Mouse (Mus musculus) thymus, postnatal 25 days (tissue): ENCODE measurements at regions not wholly inside any gene's neighbourhood (a gene's known extent, or its start where the extent isn't known, plus 50 kb on each side); places are given as distances from the start of the nearest gene placed in this dataset.
"Not testable (repeated sequence)": the region's sequence is repeated elsewhere in the genome, so short reads cannot be mapped to it uniquely, and the experiment has no call there.

Experiments used
- DNase-seq: peaks from one replicate; pipeline ENCODE4 v3.0.0; 2022

DNA sequence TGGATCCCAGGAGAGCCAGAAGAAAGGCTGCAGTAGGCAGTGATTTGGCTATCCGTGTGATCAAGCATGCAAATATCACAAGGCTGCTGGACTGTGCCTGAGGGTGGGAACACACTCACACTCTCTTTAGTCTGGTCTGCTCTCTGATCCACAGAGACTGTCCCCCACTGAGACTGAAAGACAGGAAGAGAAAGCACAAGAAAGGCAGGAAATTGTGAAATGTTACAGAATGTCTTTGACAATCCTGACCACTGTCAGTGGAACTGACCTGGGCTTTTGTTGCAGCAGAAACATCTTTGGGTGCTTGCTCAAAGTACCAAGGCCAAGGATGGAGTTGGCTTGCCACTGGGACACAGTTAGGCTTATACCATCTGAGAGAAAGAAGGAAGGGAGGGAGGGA, 52.3 kb upstream of the Gpd2 start:
- DNase-seq: no peak

- DNase-seq: not testable (repeated sequence)
Observed at GRCm38 (mm10) chr2:57183108-57183507, 54.3 kb upstream of the Gpd2 start.

GRCm38 (mm10) chr2:57181692-57182541, 55.5 kb upstream of the Gpd2 start:
- peak; percentile 95 for DNase-seq

DNA sequence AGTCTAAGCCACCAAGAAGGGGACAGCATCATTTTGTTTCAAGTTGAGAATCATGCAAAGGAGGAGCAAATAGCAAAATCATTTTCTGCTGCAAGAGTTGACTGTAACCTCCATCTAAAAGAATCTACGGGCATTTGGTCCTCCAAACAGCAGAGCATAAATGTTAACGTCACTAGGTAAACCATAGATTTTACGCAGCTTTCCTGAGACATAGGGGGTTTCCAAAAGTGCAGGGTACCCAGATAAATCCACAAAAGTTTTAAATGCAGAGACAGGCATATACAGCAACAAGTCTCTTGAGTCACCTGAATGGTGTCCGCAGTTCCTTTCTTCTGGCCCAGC, 56.1 kb upstream of the Gpd2 start:
- DNase-seq: no peak

DNA sequence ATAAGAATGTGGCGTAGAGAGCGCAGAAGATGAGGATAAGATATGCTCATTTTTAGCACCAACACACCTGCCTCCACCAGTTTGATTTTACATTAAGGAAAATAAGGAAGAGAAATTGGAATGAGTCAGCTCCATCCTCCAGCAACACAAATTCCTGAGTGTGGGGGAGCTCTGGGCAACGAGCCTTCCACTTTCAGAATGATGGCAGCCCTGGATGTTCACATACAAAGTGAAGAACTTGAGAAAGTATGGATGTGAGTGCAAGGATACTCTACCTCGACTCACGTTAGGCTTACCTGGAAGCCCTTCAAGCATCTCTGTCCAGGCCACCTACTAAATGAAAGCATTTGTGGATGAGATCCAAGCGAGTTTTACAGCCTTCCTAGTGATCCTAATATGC, 54.3 kb upstream of the Nr4a2 start:
- no peak for DNase-seq

DNA sequence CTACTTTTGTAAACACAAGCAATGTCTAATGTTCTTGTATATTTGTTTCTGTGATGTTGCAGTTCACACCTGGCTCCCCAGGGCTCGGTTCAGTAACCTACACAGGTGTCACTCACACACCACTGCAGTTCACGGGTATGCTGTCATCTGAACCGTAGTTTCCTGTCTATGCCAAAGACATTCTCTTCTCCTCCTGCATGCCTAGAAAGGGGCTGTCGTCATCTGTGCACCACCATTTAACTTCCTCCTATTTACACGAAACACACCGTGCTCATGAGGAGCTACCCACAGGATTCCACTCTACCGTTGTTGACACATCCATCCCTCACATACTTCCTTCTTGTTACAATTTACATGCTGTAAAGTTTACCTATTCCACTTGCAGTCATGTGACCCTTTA, 52.7 kb upstream of the Nr4a2 start:
- no peak for DNase-seq

DNA sequence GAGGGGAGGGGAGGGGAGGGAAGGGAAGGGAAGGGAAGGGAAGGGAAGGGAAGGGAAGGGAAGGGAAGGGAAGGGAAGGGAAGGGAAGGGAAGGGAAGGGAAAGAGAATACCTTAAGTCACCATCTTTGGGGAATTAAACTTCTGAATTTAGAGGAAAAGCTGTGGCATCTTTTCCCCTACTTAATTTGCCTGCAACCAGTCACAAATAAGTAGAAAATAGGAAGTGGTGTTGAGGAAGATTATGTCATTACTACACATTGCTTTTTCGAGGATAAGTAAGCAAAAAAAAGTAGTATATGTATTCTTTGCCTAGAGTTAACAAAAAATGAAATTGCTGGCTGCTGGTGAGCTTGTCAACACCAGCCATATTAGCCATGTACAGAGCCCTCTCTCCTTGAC, 51.4 kb upstream of the Nr4a2 start:
- DNase-seq: no peak
